Mouse (Mus musculus): ENCODE data around the gene Dhx35.

Dhx35 gene

DNA sequence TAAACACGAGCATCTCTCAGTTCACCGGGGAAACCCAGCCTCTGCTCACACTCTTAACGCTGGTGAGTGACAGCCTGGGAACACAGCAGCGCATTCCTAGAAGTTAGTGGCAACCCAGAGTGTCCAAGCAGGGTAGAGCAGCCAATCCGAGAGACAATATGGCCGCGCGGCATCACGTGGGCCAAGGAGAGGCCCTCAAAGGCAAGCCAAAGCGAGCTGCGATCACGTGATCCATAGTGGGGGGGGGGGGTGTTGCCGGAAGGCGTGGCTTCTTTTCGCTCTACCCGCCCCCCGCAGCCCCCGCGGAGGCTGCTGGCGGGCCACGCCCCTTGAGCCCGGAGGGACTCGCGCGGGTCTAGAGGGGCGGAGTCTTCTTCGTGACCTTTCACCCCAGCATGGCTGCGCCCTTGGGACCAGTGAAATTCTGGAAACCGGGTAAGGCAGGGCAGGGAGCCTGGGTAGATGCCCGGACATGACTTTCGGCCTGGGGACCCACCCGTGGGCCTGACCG, at the start of gene Dhx35:
Gene Dhx35 (plus strand): TSS at position 314 of the 511 bp plus-strand sequence.
- peak; percentile 94 to 96 for DNase-seq

DNA sequence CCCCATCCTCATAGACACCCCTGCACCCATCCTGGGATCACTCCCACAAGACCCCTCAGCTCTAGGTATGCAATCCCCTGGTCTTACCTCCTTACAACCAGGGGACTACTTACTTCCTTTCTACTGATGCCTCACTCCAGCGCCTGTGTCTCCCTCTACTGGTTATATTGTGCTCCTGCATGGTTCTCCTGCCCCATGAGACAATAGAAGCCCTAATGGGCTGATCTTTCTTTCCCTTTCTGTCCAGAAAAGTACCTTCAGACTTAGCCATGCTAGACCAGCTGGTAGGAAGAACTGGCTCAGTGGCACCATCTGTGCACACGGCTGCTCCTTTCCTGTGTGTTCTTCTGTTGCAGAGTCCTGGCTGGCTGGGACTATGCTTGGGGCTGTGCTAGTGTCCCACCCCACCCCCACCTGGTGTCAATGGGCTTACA, 49.5 kb upstream of the Dhx35 start:
- peak; percentile 66 to 70 for DNase-seq

DNA sequence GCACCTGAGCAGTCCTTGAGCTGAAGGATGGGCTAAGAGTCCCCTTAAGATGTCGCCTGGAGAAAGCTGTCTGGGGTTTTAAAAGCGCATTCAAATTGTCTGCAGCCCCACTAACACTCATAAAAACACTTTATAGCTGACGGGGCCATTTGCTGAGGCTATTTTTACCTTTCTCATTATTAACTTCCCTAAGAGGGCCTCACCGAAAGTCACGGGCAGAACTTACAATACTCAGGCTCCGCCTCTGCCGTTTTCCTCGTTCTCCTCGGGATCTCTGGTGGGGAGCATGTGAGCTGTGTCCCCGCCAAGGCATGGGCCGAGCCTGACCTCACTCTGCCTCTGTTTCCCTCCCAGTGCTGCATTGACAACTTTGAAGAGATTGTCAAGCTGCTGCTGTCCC, 48.4 kb upstream of the Dhx35 start:
- no peak for DNase-seq

DNA sequence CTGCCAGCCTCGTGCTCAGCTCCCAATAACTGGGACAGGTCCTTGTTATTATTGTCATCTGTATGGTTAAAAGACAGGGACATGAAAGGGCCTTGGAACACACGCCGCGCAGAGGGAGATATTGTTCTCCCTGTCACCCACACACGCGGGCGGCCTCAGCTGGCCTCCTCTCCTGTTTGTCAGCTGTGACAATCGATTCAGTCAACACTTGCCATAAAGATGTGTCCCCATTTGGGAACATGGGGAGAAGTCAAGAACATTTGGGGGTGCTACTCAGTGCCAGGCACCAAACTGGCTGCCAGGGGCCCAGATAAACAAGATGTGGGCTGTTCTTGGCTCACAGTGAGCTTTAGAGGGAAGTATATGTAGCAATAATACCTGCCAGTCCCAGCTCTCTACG, 45.2 kb upstream of the Dhx35 start:
- no peak for DNase-seq

DNA sequence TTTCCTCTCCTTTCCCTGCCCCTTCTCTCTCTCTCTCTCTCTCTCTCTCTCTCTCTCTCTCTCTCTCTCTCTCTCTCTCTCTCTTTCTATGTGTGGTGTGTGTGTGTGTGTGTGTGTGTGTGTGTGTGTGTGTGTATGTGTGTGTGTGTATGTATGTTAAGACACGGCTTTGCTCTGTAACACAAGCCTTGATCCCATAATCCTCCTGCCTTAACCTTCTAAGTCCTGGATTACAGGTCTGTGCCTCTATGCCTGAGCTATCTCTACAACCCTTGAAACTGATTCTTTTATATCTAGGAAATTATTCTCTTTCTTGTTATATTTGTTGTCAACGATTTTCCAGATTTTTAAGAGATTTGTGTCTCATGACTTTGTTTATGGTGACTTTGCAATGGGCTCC, 34.4 kb upstream of the Dhx35 start:
- no peak for DNase-seq

DNA sequence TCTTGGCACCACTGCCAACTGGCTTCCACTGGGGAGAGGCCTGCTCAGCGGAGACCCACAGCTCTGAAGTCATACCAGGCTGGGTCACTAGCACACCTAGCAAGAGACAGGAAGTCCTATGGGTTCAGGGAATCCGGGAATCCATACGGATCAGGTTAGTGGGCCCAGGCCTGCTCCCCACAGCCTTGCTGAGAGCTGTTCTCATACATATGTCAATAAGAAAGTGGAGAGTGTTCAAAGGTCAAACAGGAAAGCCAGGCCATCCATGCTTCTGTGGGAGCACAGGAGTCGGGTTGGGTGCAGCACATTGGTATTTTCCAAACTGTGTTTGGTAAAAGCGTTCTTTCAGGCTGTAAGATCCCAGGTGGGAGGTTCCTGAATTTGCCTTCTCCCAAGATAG, 32.3 kb upstream of the Dhx35 start:
- DNase-seq, result no peak

DNA sequence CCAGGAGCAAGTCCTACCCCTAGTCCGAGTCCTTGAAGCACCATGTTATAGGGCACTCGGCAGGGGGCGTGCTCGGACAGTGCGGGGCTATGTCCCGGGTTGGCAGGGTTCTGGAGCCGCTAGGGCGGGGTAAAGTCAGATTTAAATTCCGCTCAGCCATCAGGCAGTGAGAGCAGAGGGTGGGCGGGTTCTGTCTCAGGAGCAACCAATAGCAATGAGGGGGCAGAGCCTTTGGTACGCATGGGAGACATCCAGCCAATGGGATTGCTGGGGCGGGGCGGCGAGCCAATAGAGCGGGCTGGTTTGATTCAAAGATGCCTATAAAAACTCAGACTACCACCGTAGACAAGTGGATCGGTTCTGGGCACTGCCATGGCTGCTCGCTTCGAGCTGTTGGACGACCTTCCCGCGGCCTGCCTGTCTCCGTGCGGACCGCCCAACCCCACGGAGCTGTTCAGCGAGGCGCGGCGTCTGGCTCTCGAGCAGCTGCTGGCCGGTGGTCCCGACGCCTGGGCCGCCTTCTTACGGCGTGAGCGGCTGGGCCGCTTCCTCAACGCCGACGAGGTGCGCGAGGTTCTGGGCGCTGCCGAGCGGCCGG, 26.8 kb upstream of the Dhx35 start, which contains the start of gene Fam83d:
Gene Fam83d (plus strand): TSS at position 352 of the 598 bp plus-strand sequence.
- DNase-seq, result peak; percentile 98

DNA sequence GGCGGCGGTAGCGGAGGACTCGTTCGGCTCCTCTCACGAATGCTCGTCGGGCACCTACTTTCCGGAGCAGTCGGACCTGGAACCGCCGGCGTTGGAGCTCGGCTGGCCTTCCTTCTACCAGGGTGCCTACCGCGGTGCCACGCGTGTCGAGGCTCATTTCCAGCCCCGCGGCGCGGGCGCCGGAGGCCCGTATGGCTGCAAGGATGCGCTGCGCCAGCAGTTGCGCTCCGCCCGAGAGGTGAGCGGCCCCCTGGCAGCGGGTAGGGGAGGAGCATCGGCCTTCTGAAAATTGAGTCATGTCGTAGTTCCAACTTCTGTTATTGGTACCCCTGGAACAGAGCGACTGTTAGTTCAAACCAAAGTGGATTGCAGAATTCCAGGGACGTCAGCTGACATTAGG, 26.3 kb upstream of the Dhx35 start:
- DNase-seq, result peak in 1 of 2 experiments; percentile 51

DNA sequence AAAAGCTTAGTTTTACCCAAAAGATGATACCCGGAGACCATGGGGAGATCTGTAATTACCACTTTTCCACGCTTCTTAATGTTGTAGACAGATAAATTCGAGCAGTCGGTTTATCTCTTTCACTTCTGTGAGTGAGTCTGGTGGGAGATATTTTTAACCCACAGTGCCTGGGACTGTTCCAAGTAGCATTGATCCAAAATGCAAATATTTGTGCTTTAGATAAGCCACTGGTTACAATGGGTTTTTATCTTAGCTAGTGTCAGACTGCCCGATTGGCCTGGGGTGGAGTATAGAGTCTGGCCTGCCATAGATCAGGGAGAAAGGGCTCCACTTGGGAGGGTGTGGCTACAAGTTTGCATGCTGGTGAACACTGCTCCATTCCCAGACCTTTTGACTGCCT, 25.8 kb upstream of the Dhx35 start:
- no peak for DNase-seq

DNA sequence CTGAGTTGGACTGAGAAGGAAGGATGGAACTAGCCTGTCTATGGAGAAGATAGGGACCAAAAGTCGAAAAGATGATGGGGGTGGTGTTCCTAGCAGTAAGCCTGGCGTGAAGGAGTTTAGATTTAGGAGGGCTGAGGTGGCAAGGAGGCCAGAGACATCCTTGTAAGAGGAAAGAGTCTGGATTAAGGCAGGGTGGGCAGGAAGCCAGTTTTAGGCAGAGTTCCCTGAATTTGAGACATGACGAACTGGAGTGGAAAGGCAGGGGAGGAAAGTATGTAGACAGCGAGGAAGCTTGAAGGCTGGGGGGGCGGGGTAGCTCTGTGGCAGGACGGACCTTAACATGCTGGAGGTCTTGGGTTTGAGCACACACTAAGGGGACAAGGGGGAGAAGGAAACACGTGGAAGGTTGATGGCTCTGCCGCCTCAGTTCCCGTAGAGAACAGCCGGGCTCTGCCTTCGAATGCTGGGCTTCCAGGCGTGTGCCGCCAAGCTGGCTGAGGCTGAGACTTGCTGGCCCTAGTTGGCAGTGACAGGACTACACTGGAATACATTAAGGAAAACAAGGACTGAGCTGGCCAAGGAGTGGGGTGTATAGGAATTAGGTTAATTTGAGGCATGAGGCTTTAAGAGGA, 24.4 kb upstream of the Dhx35 start:
- DNase-seq, result peak; percentile 63 to 71

DNA sequence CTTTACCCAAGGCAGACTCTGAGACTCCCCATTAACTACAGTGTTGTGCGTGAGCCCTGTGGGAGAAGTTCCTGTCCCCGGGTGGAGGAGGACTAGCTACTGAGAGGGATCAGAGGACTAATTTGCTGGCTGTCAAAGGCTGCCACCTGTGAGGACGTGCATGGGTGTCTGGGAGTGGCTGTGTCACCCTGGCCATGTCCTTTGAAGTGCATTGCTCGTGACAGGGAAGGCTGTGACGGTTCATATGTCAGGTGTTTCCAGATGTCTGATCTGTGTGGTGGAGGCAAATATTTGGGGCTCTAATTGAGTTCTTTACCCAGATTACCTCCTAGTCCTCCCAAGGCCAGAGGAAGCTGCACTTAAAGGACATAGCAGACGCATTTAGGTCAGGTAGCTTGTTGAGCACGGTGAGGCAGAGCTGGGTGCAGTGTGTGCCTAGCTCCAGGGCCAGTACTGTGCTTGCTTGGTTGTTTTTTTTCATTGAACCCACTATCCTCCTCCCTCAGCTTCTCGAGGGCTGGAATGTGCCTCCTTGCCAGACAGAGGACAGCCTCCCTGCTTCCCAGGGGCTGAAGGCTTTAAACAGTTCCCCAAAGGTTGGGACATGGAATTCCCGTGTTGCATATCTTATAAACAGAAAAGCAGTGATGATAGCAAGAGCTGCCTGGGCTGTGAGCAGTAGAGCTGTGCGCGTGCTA, 23.4 kb upstream of the Dhx35 start:
- no peak for DNase-seq

DNA sequence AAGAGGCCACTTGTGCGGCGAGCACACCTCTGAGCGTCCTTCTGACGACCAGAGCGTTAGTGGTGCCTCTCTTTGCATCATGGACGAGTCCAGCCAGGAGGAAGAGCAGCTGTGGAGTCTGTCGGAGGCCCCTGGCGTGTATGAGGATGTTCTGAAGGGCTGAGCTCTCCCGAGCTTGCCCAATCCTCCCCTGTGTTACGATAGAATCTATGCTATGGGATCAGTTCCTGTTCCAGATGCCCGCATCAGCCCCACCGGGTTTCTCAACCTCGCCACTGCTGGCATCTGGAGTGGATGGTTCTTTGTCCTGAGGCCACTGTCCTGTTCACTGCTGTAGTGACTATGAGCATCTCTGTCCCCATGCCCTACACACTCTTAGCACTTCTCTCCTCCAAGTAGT, 21.8 kb upstream of the Dhx35 start:
- DNase-seq, result no peak

DNA sequence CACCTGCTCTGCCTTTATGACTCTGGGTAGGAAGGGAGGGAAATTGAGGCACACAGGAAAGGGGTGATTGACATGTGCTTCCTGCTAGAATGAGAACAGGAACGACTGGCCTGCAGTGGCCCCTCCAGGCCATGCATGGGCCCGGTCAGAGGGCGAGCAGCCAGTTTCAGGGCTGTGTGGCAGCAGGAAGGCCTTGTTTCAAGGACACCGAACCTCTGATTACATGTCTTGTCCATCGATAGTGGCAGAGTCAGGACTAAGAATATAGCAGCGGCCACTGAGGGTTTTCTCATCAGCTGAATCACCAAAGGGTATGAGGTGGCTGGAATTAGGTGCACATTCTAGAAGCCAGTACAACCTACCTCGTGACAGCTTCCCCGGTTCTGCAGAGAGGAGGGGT, 19.7 kb upstream of the Dhx35 start:
- DNase-seq, result no peak

DNA sequence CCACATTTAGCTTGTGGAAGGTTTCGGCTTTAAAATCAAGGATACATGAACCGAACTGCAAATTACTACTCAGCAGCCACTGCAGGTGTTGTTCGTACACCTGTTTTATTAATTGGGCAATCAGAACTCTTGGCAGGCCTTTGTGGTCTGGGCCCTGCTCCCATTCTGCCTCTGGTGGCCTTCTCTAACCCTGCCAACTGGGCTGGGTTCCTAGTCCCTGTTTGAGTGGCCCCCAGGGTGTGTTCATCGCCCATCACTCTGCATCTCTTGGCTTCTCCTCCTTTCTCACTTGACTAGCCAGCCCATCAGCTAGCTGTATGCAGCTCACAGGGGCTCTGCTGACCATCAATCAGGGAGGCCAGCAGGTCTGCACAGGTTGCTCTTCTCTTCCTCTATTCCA, 17.9 kb upstream of the Dhx35 start:
- peak; percentile 87 for DNase-seq

DNA sequence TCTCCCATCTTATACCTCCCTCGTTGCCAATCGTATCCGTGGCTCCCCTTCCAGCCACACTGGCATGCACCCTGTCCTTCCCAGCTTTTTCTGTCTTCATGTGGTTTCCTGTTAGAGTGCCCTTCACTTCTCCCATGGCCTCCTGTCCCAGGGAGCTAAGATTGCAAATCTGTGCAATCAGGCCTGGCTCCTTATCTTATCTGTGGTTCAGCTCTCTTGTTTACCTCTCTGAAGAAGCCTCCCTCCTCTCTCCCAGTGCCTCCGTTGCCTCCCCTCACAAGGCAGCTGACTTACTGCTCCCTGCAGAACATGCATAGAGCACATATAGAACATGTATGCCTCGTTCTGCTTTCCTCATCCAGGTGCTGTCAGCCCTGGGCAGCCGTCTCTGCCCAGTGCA, 17.1 kb upstream of the Dhx35 start:
- DNase-seq, result no peak

DNA sequence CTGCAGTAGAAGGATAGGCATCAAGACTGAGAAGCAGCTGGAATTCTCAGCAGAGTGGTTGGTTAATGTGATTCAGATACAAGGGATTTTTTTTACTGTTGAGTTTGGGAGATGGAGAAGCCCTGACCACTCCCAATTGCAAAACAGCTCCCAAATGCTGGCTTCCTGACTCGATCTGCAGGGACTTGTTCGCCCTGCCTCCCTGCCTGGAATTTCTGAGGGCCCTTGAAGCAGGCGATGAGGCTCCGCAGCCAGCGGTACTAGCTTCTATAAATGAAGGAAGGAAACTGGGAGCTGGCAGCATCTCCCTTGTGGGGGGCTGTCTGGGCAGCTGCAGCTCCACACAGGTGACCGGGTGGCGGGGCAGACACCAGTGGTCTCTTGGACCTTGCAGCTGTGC, 16.3 kb upstream of the Dhx35 start:
- DNase-seq, result no peak

DNA sequence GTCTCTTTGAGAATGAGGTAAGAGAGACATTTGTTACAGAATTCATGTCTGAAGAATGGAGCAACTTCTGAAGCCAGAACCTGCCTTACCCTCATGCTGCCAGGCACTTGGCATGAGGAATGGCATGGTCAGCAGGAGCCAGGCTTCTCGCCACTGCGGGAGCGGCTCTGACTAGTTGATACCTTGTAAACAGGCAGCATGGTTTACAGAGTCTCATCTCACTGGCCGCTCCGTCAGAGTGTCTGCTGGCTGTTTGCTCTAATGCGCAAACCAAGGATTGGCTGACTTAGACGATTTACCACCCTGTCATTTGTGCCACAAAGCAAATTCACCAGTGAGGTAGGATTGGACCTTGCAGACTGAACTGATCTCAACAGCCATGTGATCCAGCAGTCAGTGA, 13.5 kb upstream of the Dhx35 start:
- DNase-seq, result peak; percentile 52 to 66

DNA sequence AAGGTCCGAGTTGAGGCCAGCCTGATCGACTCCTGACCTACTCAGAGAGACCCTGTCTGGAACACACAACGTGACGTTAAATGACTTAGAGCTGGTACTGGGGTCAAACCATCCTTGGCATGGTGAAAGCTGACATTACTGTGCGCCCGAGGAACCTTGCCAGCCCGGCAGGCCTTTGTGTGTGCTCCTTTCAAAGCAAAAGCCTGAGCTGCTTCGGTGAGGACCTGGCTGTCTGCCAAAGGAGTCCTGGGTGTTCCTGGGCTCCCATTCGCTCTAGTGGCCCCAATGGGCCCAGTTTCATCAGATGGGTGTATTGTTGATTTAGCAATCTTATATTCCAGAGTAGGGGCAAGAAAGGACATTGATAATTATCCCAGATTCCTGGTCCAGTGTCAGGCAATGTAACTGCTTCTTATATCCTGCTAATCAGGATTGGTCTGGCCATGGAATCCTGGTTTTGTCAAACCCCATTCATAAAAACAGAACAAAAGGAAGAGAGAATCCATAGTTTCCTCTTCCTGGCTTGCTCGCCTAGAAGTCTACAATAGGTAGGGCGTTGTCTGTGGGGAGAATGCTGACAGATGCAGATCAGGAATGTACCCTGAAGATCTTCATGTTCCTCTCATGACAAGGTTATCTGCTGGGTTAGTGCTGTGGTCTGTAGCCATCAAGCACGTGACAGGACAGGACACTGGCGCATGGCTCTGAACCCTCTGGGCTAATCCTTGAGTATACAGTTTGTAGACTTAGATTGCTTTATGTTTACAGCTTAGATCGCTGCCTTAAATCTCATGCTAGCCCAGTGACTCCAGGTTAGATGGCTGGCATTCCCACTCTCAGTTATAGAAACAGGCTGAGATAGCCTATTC, 7.4 kb upstream of the Dhx35 start:
- DNase-seq, result peak in 1 of 2 experiments; percentile 49

DNA sequence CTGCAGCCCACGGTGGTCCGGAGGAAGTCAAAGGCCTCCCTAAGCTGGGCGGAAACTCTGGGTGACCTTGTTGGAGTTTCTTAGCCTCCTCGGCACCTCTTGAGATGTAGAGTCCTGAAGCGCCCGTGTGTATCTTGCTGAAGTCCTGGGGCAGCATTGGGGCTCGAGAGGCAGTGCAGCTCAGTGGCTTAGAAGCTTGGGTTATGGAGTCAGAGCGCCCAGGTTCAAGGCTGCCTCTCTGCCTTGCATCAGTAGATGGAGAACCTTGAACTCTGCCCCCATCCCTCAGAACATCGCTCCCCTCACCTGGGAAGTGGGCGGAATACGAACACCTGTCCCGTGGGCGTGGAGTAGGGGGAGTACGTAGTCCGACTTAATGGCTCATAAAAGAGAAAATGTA, 436 bp downstream of the Dhx35 start:
- DNase-seq, result no peak

DNA sequence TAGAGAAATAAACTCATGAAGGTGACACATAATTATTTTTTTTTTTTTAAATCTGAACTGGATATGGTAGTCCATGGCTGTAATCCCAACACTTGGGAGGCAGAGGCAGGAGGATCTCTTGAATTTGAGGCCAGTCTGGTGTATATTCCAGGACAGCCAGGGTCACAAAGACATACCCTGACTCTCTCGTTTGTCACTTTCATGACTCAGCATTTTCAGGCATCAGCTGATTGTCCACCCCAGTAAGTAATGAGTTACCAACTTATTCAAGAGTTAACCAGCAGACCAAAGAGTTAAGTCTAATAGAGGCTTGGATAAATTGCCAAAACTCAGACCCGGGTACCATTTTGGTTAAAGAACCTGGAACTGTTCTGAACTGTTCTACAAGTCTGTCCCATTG, 1.3 kb downstream of the Dhx35 start:
- no peak for DNase-seq

DNA sequence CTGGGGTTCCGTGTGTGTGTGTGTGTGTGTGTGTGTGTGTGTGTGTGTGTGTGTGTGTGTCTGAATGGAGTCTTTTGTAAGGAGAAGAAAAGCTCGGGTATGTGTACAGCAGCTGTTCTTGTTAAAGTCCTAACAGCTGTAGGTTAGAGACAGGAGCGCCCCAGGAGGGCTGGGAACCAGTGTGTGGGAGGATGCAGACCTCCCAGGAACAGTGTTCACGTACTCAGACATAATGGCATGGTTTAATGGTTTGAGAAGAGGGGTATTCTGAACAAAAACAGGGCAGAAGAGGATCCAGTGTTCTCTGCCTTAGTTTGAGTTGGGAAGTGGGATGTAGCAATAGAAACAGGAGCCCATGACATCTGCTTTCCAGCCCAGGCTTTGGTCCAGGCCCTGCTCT, 4.7 kb downstream of the Dhx35 start:
- DNase-seq, result no peak

DNA sequence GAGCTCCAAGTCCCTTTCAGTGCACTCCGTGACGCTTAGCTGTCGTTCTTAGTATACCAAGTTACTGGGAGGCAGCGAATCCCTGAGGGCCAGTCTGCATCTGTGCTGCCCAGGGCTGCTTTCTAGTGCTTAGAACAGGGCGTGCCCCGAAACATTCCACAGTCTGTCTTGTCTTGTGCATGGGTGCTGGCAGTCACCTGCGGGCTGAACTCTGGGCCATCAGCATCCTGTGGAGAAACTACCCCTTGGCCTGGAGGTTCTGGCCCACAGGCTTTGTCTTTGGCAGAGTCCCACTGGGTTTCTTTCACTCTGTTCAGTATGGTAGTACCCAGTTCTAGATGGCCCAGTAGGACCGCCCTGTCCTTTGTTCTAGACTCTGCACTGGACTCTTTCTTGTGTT, 6.2 kb downstream of the Dhx35 start:
- DNase-seq, result no peak

DNA sequence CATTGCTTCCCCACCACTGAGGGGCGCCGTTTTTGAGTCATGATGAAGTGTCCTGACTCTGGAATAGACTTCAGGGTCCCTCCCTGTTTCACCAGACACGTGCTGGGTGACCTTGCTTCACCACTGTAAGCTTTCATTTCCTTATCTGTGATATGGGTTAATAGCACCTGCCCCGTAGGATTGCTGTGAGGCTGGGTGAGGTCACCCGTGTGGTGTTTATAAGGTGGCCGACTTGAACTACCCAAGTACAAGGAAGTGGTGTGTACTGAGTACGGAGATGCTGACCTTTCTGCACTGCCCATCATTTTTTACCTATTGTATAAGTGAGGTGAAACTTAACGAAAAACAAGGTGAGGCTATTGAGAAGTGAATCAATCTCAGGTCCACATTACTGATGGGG, 9.0 kb downstream of the Dhx35 start:
- no peak for DNase-seq
